Mouse (Mus musculus) cerebellum, adult 11 months (tissue): ENCODE data around the gene Crb2.

Source experiments
- DNase-seq: peaks from one replicate; pipeline ENCODE4 v3.0.0; 2022

The Crb2 gene

GRCm38 (mm10) chr2:37802610-37803212 lies 26.7 kb downstream of the Crb2 start:
- DNase-seq = peak; percentile 60

- DNase-seq = peak; percentile 61
Observed at GRCm38 (mm10) chr2:37811682-37812081, 35.6 kb downstream of the Crb2 start.

GRCm38 (mm10) chr2:37812401-37812800 lies 36.4 kb downstream of the Crb2 start:
- DNase-seq = peak; percentile 54

- no peak for DNase-seq
Observed at GRCm38 (mm10) chr2:37814820-37815361, 38.8 kb downstream of the Crb2 start.

- DNase-seq = peak; percentile 66
Observed at GRCm38 (mm10) chr2:37815676-37816075, 39.6 kb downstream of the Crb2 start.

GRCm38 (mm10) chr2:37818761-37819525 lies 42.9 kb downstream of the Crb2 start:
- DNase-seq = no peak

GRCm38 (mm10) chr2:37819526-37820152 lies 43.6 kb downstream of the Crb2 start:
- DNase-seq = no peak

- DNase-seq = no peak
Observed at GRCm38 (mm10) chr2:37822122-37822521, 46.1 kb downstream of the Crb2 start.

- no peak for DNase-seq
Observed at GRCm38 (mm10) chr2:37823826-37824225, 47.8 kb downstream of the Crb2 start.

GRCm38 (mm10) chr2:37829758-37830275 lies 53.8 kb downstream of the Crb2 start:
- no peak for DNase-seq

GRCm38 (mm10) chr2:37832253-37832652 lies 56.2 kb downstream of the Crb2 start:
- DNase-seq = no peak

GRCm38 (mm10) chr2:37836926-37837325 lies 60.9 kb downstream of the Crb2 start:
- DNase-seq = no peak

GRCm38 (mm10) chr2:37837542-37837941 lies 61.5 kb downstream of the Crb2 start:
- DNase-seq = no peak

- no peak for DNase-seq
Observed at GRCm38 (mm10) chr2:37838202-37838984, 62.3 kb downstream of the Crb2 start.

- DNase-seq = no peak
Observed at GRCm38 (mm10) chr2:37839922-37840321, 63.9 kb downstream of the Crb2 start.

GRCm38 (mm10) chr2:37842151-37842569 lies 66.1 kb downstream of the Crb2 start:
- DNase-seq = no peak

- DNase-seq = no peak
Observed at GRCm38 (mm10) chr2:37842719-37843118, 66.7 kb downstream of the Crb2 start.
